Mouse (Mus musculus) stomach, postnatal 0 days (tissue): Measurements from ENCODE around the gene Gm17359. TPM values are rescaled to one million over a fixed set of nuclear protein-coding genes. Genes with fewer than 3 reads are reported as not detected.

Source experiments
- ATAC-seq: fragments of 200-750 bp; cut with Nextera tagmentation; 2 replicates; pipeline ENCODE4 v1.8.0; 2017; ENCODE audit not compliant: low FRiP score, low TSS enrichment
- DNase-seq: peaks from one replicate; pipeline ENCODE4 v3.0.0-alpha.2; 2016; ENCODE audit warnings: low spot score
- H3K27ac ChIP-seq: fragments of 300-500 bp; sonication (generic); replicated peaks from 2 replicates; pipeline ENCODE4 v1.5.1; 2014; ENCODE audit warnings: mild to moderate bottlenecking, control low read depth
- H3K27me3 ChIP-seq: fragments of 300-500 bp; sonication (generic); 2 replicates; pipeline ENCODE4 v1.6.1; 2014; ENCODE audit warnings: low read length; ENCODE audit not compliant: control insufficient read depth, insufficient read depth
- H3K36me3 ChIP-seq: fragments of 300-500 bp; sonication (generic); 2 replicates; pipeline ENCODE4 v1.6.1; 2014; ENCODE audit warnings: low read length, mixed read lengths; ENCODE audit not compliant: control insufficient read depth, insufficient read depth
- H3K4me1 ChIP-seq: fragments of 300-500 bp; sonication (generic); replicated peaks from 2 replicates; pipeline ENCODE4 v1.6.1; 2014; ENCODE audit warnings: antibody characterized with exemption; ENCODE audit not compliant: control insufficient read depth, insufficient read depth
- H3K4me2 ChIP-seq: fragments of 300-500 bp; sonication (generic); replicated peaks from 2 replicates; pipeline ENCODE4 v1.6.1; 2014; ENCODE audit warnings: low read depth, mild to moderate bottlenecking, control low read depth, moderate library complexity
- H3K4me3 ChIP-seq: fragments of 300-500 bp; sonication (generic); 2 replicates; pipeline ENCODE4 v1.5.1; 2014; ENCODE audit warnings: low read depth, low read length, control low read depth
- H3K9ac ChIP-seq: fragments of 300-500 bp; sonication (generic); 2 replicates; pipeline ENCODE4 v1.6.1; 2014; ENCODE audit warnings: mild to moderate bottlenecking, low read length, control low read depth, mixed read lengths
- H3K9me3 ChIP-seq: fragments of 300-500 bp; sonication (generic); 2 replicates; pipeline ENCODE4 v1.6.1; 2016; ENCODE audit warnings: low read length; ENCODE audit not compliant: control insufficient read depth
- CTCF ChIP-seq: IDR thresholded peaks from 2 replicates; pipeline ENCODE4 v1.5.1; 2016; ENCODE audit warnings: antibody characterized with exemption, low read depth, mild to moderate bottlenecking, moderate library complexity
- EP300 ChIP-seq: optimal IDR thresholded peaks from 2 replicates; pipeline ENCODE3; 2016; ENCODE audit warnings: antibody characterized with exemption
- WGBS: fragments of 180-500 bp; shearing (Covaris S2); extraction: QIAGEN DNeasy Blood & Tissue Kit; methylation state at CpG from one replicate; pipeline ENCODE4 v1.1.7; 2014; 5-methylcytosine and 5-hydroxymethylcytosine counted together
- polyA plus RNA-seq: library from polyadenylated mRNA; unstranded; fragments of >200 nt; fragmentation: Nextera tagmentation; extraction: Ambion mirVana; gene quantifications from 2 replicates; pipeline ENCODE4 v1.2.1, GENCODE M21; 2015

Gene Gm17359
- polyA plus RNA-seq, 1 experiment from 2014 or later = not detected

GRCm38 (mm10) chr3:79333643-79334200, 2.7 kb upstream of the Gm17359 start:
- H3K27ac ChIP-seq = no peak overlapping the region
- no peaks in the 10 kb centered on the region for H3K9me3 ChIP-seq
- no peak for TF ChIP-seq EP300
- no peak for TF ChIP-seq CTCF
- DNase-seq (no peak), ATAC-seq (no peak)
- H3K4me3 ChIP-seq = no peak overlapping the region
- H3K9ac ChIP-seq = no peak overlapping the region
- 67% methylated on average over 8 of the region's 8 CpGs for WGBS
- no peaks in the 10 kb centered on the region for H3K27me3 ChIP-seq
- H3K4me1 ChIP-seq = no peaks in the 10 kb centered on the region
- H3K36me3 ChIP-seq = no peaks in the 10 kb centered on the region
- H3K4me2 ChIP-seq = no peak overlapping the region

- H3K4me3 ChIP-seq = no peak overlapping the region
- TF ChIP-seq CTCF (no peak), EP300 (no peak)
- no peak for DNase-seq
- H3K36me3 ChIP-seq = no peaks in the 10 kb centered on the region
- 45% methylated on average over 3 of the region's 3 CpGs for WGBS
- no peaks in the 10 kb centered on the region for H3K4me1 ChIP-seq
- no peak overlapping the region for H3K27ac ChIP-seq
- H3K27me3 ChIP-seq = no peaks in the 10 kb centered on the region
- no peak overlapping the region for H3K9ac ChIP-seq
- no peaks in the 10 kb centered on the region for H3K9me3 ChIP-seq
- ATAC-seq = no peak
- no peak overlapping the region for H3K4me2 ChIP-seq
Observed at GRCm38 (mm10) chr3:79340737-79341136, 4.3 kb downstream of the Gm17359 start.

GRCm38 (mm10) chr3:79342961-79343735, 6.7 kb downstream of the Gm17359 start:
- Histone ChIP-seq H3K27ac (no peak overlapping the region), H3K9me3 (no peaks in the 10 kb centered on the region), H3K4me3 (no peak overlapping the region), H3K4me1 (no peaks in the 10 kb centered on the region), H3K27me3 (no peaks in the 10 kb centered on the region), H3K9ac (no peak overlapping the region), H3K36me3 (no peaks in the 10 kb centered on the region), H3K4me2 (no peak overlapping the region)
- DNase-seq (no peak), ATAC-seq (no peak)
- TF ChIP-seq EP300 = no peak
- 87% methylated on average over 17 of the region's 17 CpGs for WGBS

- Histone ChIP-seq H3K27ac (no peak overlapping the region), H3K9me3 (no peaks in the 10 kb centered on the region), H3K27me3 (no peaks in the 10 kb centered on the region), H3K4me2 (no peak overlapping the region), H3K4me3 (no peak overlapping the region), H3K9ac (no peak overlapping the region), H3K4me1 (no peaks in the 10 kb centered on the region), H3K36me3 (no peaks in the 10 kb centered on the region)
- 63% methylated on average over 1 of the region's 1 CpGs for WGBS
- ATAC-seq (no peak), DNase-seq (no peak)
- TF ChIP-seq CTCF (no peak), EP300 (no peak)
Observed at GRCm38 (mm10) chr3:79349311-79349710, 12.8 kb downstream of the Gm17359 start.

DNA sequence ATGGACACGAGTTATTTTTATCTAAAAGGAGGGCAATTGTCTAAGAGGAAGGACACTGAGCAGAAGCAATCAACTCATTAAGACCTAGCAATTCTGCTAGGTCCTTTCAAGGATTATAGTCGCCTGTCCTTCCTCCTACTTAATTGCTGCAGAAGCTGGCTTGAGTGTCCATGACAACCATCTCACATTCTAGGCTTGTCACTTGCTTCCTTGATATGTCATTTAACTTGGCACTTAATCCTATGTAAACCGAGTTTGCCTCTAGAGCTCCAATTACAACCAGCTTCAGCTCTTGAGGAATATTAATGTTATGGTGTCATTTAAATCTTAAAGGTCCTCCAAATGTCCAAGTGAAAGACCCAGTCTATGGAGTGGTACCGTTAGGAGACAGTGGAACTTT, 22.3 kb downstream of the Gm17359 start:
- no peak for ATAC-seq
- H3K9ac ChIP-seq = no peak overlapping the region
- no peak for DNase-seq
- WGBS = 47% methylated on average over 4 of the region's 4 CpGs
- no peak for TF ChIP-seq CTCF
- no peak for TF ChIP-seq EP300
- H3K4me2 ChIP-seq = no peak overlapping the region
- no peak overlapping the region for H3K27ac ChIP-seq
- H3K4me3 ChIP-seq = no peak overlapping the region
- no peaks in the 10 kb centered on the region for H3K27me3 ChIP-seq
- H3K9me3 ChIP-seq = no peaks in the 10 kb centered on the region
- H3K36me3 ChIP-seq = no peaks in the 10 kb centered on the region
- H3K4me1 ChIP-seq = no peaks in the 10 kb centered on the region
